Mouse (Mus musculus): ENCODE measurements around the gene Ywhag. TPM values are rescaled to one million over a fixed set of nuclear protein-coding genes. Genes with fewer than 3 reads are reported as not detected.

Ywhag gene
- polyA plus RNA-seq, 1 experiment from 2014 or later, result 57.1 TPM

DNA sequence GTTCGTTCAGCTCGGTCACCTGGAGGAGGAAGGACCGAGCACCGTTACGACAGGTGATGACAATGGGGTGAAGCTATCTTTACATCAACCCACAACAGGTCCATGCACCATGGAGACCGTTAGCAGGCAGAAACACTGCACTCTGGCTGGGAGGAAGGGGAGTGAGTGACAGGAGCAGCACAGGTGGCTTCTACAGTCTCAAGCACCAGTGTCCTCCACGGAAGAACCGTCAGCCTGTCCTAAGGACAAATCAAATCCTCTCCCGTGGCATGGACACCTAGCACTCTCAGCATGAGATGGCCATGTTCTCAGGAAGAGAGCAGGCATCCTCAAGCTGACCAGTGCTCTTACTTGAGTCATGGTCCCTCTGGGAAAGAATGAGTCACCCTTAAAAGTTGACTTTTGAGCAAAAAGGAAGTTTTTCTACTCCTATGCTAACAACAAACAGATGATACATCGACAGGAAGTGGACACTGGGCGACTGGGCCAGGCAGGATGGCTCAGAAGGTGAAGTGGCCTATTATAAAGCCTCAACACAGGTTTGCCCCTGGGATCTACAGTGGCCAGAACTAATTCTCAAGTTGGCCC is 22.7 kb downstream of the Ywhag start:
- Histone ChIP-seq H3K27me3 (replicated peaks; ENCODE audit: control insufficient read depth, insufficient read depth, low read length) (no peaks in the 10 kb centered on the region), H3K9ac (ENCODE audit: low read depth, low read length) (no peak overlapping the region), H3K36me3 (ENCODE audit: control insufficient read depth, insufficient read depth) (peaks cover 36% of the 10 kb centered on the region), H3K9me3 (ENCODE audit: control insufficient read depth) (no peaks in the 10 kb centered on the region), H3K27ac (ENCODE audit: low read depth, low read length) (no peak overlapping the region), H3K4me3 (ENCODE audit: low read depth, low read length) (no peak overlapping the region), H3K4me1 (replicated peaks; ENCODE audit: control insufficient read depth, insufficient read depth, low read length) (no peaks in the 10 kb centered on the region), H3K4me2 (replicated peaks; ENCODE audit: low read depth) (no peak overlapping the region)
- ATAC-seq, result no peak
- no peak for TF ChIP-seq CTCF (IDR thresholded peaks at IDR 0.05; ENCODE audit: low read depth)
- WGBS, result 86% methylated on average over 11 of the region's 11 CpGs

GRCm38 (mm10) chr5:135910813-135911212 is 23.6 kb downstream of the Ywhag start:
- ATAC-seq, result no peak
- Histone ChIP-seq H3K9ac (ENCODE audit: low read depth, low read length) (no peak overlapping the region), H3K36me3 (ENCODE audit: control insufficient read depth, insufficient read depth) (peaks cover 36% of the 10 kb centered on the region), H3K27me3 (replicated peaks; ENCODE audit: control insufficient read depth, insufficient read depth, low read length) (no peaks in the 10 kb centered on the region), H3K4me1 (replicated peaks; ENCODE audit: control insufficient read depth, insufficient read depth, low read length) (no peaks in the 10 kb centered on the region), H3K4me3 (ENCODE audit: low read depth, low read length) (no peak overlapping the region), H3K27ac (ENCODE audit: low read depth, low read length) (no peak overlapping the region), H3K9me3 (ENCODE audit: control insufficient read depth) (no peaks in the 10 kb centered on the region), H3K4me2 (replicated peaks; ENCODE audit: low read depth) (no peak overlapping the region)
- no peak for TF ChIP-seq CTCF (IDR thresholded peaks at IDR 0.05; ENCODE audit: low read depth)
- WGBS, result 92% methylated on average over 25 of the region's 25 CpGs

- Histone ChIP-seq H3K9me3 (ENCODE audit: control insufficient read depth) (no peaks in the 10 kb centered on the region), H3K9ac (ENCODE audit: low read depth, low read length) (no peak overlapping the region), H3K4me1 (replicated peaks; ENCODE audit: control insufficient read depth, insufficient read depth, low read length) (no peaks in the 10 kb centered on the region), H3K27ac (ENCODE audit: low read depth, low read length) (no peak overlapping the region; the same call in 1 of the 2 replicates), H3K4me3 (ENCODE audit: low read depth, low read length) (no peak overlapping the region), H3K36me3 (ENCODE audit: control insufficient read depth, insufficient read depth) (peaks cover 36% of the 10 kb centered on the region), H3K27me3 (replicated peaks; ENCODE audit: control insufficient read depth, insufficient read depth, low read length) (no peaks in the 10 kb centered on the region), H3K4me2 (replicated peaks; ENCODE audit: low read depth) (no peak overlapping the region)
- TF ChIP-seq CTCF (IDR thresholded peaks at IDR 0.05; ENCODE audit: low read depth), result no peak
- WGBS, result 82% methylated on average over 10 of the region's 10 CpGs
- ATAC-seq, result no peak
Observed at GRCm38 (mm10) chr5:135909646-135910045, 24.8 kb downstream of the Ywhag start.

DNA sequence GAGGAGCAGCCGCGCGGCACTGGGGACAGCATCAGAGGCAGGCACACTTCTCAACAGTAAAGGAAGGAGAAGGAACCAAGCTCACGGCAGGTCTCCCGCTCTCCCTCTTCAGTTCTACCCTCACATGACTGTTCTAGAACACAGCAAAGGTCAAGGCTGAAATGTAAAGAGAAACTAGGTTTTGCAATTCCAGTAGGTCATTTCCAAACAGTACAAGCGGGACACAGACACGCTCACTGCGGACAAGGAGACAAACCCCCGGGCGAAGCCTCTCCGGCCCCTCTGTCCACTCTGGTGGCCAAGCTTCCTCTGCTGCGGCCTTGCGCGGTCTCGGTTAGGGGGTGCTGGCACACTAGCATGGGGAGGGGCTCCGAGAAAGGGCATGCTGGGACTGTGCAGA is 25.4 kb downstream of the Ywhag start:
- no peaks in the 10 kb centered on the region for H3K9me3 ChIP-seq (ENCODE audit: control insufficient read depth)
- H3K4me1 ChIP-seq (replicated peaks; ENCODE audit: control insufficient read depth, insufficient read depth, low read length), result no peaks in the 10 kb centered on the region
- no peak overlapping the region for H3K4me2 ChIP-seq (replicated peaks; ENCODE audit: low read depth)
- no peak for TF ChIP-seq CTCF (IDR thresholded peaks at IDR 0.05; ENCODE audit: low read depth)
- peaks cover 34% of the 10 kb centered on the region for H3K36me3 ChIP-seq (ENCODE audit: control insufficient read depth, insufficient read depth)
- no peak for ATAC-seq
- H3K4me3 ChIP-seq (ENCODE audit: low read depth, low read length), result no peak overlapping the region
- no peak overlapping the region for H3K27ac ChIP-seq (ENCODE audit: low read depth, low read length)
- no peaks in the 10 kb centered on the region for H3K27me3 ChIP-seq (replicated peaks; ENCODE audit: control insufficient read depth, insufficient read depth, low read length)
- H3K9ac ChIP-seq (ENCODE audit: low read depth, low read length), result no peak overlapping the region
- 86% methylated on average over 16 of the region's 16 CpGs for WGBS

- TF ChIP-seq CTCF (IDR thresholded peaks at IDR 0.05; ENCODE audit: low read depth), result no peak
- 81% methylated on average over 12 of the region's 12 CpGs for WGBS
- H3K36me3 ChIP-seq (ENCODE audit: control insufficient read depth, insufficient read depth), result peaks cover 32% of the 10 kb centered on the region
- ATAC-seq, result no peak
- H3K4me3 ChIP-seq (ENCODE audit: low read depth, low read length), result no peak overlapping the region
- no peak overlapping the region for H3K9ac ChIP-seq (ENCODE audit: low read depth, low read length)
- H3K4me1 ChIP-seq (replicated peaks; ENCODE audit: control insufficient read depth, insufficient read depth, low read length), result no peaks in the 10 kb centered on the region
- no peak overlapping the region for H3K4me2 ChIP-seq (replicated peaks; ENCODE audit: low read depth)
- H3K27ac ChIP-seq (ENCODE audit: low read depth, low read length), result no peak overlapping the region
- no peaks in the 10 kb centered on the region for H3K9me3 ChIP-seq (ENCODE audit: control insufficient read depth)
- no peaks in the 10 kb centered on the region for H3K27me3 ChIP-seq (replicated peaks; ENCODE audit: control insufficient read depth, insufficient read depth, low read length)
Observed at GRCm38 (mm10) chr5:135908185-135908584, 26.2 kb downstream of the Ywhag start.

DNA sequence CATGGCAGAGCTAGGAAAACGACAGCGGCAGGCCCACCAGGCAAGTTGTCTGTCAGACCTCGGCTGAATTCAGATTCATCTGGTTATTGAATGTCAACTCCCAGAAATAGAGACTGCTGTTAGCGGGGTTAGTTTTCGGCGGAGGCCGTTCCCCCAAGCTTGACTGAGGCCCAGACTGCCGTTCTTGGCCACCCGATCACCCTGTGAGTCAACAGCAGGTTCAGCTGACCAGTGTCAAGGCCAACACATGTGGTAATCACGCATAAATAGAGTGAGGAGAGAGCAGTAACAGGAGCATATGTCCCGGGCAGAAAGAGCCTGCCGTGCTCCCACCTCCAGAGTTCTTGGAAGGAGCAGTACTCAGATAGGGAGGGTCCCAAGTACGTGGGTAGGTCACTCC is 27.2 kb downstream of the Ywhag start:
- no peak overlapping the region for H3K4me2 ChIP-seq (replicated peaks; ENCODE audit: low read depth)
- no peak overlapping the region for H3K9ac ChIP-seq (ENCODE audit: low read depth, low read length)
- no peaks in the 10 kb centered on the region for H3K27me3 ChIP-seq (replicated peaks; ENCODE audit: control insufficient read depth, insufficient read depth, low read length)
- H3K27ac ChIP-seq (ENCODE audit: low read depth, low read length), result no peak overlapping the region
- peaks cover 32% of the 10 kb centered on the region for H3K36me3 ChIP-seq (ENCODE audit: control insufficient read depth, insufficient read depth)
- no peaks in the 10 kb centered on the region for H3K4me1 ChIP-seq (replicated peaks; ENCODE audit: control insufficient read depth, insufficient read depth, low read length)
- WGBS, result 69% methylated on average over 13 of the region's 13 CpGs
- no peak for TF ChIP-seq CTCF (IDR thresholded peaks at IDR 0.05; ENCODE audit: low read depth)
- H3K9me3 ChIP-seq (ENCODE audit: control insufficient read depth), result no peaks in the 10 kb centered on the region
- no peak overlapping the region for H3K4me3 ChIP-seq (ENCODE audit: low read depth, low read length)
- ATAC-seq, result no peak

DNA sequence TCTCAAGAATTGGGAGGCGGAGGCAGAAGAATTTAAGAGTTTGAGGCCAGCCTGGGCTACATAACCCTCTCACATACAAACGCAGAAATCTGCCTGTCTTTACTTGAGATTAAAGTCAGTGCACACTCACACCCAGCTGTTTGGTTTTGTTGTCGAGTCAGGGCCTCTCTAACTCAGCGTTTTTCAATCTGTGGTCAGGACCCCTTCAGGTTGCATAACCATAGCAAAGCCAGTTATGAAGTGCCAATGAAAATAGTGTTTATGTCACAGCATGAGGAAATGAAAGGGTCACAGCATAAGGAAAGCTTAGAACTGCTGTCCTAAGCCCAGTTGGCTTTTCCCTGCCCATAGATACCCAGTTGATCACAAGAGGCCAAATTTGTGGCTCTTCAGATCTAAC is 27.6 kb downstream of the Ywhag start:
- TF ChIP-seq CTCF (IDR thresholded peaks at IDR 0.05; ENCODE audit: low read depth), result no peak
- no peak for ATAC-seq
- no peak overlapping the region for H3K4me2 ChIP-seq (replicated peaks; ENCODE audit: low read depth)
- no peak overlapping the region for H3K9ac ChIP-seq (ENCODE audit: low read depth, low read length)
- peaks cover 30% of the 10 kb centered on the region for H3K36me3 ChIP-seq (ENCODE audit: control insufficient read depth, insufficient read depth)
- no peaks in the 10 kb centered on the region for H3K9me3 ChIP-seq (ENCODE audit: control insufficient read depth)
- no peaks in the 10 kb centered on the region for H3K4me1 ChIP-seq (replicated peaks; ENCODE audit: control insufficient read depth, insufficient read depth, low read length)
- 74% methylated on average over 4 of the region's 4 CpGs for WGBS
- no peaks in the 10 kb centered on the region for H3K27me3 ChIP-seq (replicated peaks; ENCODE audit: control insufficient read depth, insufficient read depth, low read length)
- H3K4me3 ChIP-seq (ENCODE audit: low read depth, low read length), result no peak overlapping the region
- no peak overlapping the region for H3K27ac ChIP-seq (ENCODE audit: low read depth, low read length)
